Mouse (Mus musculus) heart, adult 2 months (tissue): ENCODE results near the gene Olfr1555-ps1. TPM values are rescaled to one million over a fixed set of nuclear protein-coding genes. Genes with fewer than 3 reads are reported as not detected.

Experiments used
- DNase-seq, 2 experiments: peaks; one replicate each; pipeline ENCODE4 v3.0.0; 2021
- H3K27ac ChIP-seq: fragments of 200-600 bp; 2 replicates; pipeline ENCODE4 v1.8.1; 2022
- H3K27me3 ChIP-seq: fragments of 200-500 bp; 2 replicates; pipeline ENCODE4 v1.6.1; 2012; ENCODE audit warnings: mild to moderate bottlenecking, low read length, inconsistent platforms, mixed read lengths; ENCODE audit not compliant: control insufficient read depth, insufficient read depth
- H3K36me3 ChIP-seq: fragments of 200-500 bp; 2 replicates; pipeline ENCODE4 v1.6.1; 2012; ENCODE audit warnings: low read length, inconsistent platforms; ENCODE audit not compliant: control insufficient read depth, insufficient read depth
- H3K4me1 ChIP-seq: fragments of 200-500 bp; 2 replicates; pipeline ENCODE4 v1.6.1; 2011; ENCODE audit warnings: low read length; ENCODE audit not compliant: control insufficient read depth, insufficient read depth
- H3K4me3 ChIP-seq: fragments of 200-600 bp; 2 replicates; pipeline ENCODE4 v1.8.1; 2022
- H3K79me2 ChIP-seq: fragments of 200-500 bp; replicated peaks from 2 replicates; pipeline ENCODE4 v1.6.1; 2012; ENCODE audit warnings: mild to moderate bottlenecking, inconsistent platforms, low read length, moderate library complexity, mixed read lengths; ENCODE audit not compliant: control insufficient read depth, insufficient read depth
- H3K9ac ChIP-seq: fragments of 200-500 bp; 2 replicates; pipeline ENCODE4 v1.6.1; 2012; ENCODE audit warnings: low read depth, mild to moderate bottlenecking, control low read depth, inconsistent platforms, low read length, mixed read lengths
- CTCF ChIP-seq: fragments of 200-600 bp; IDR thresholded peaks from 2 replicates; pipeline ENCODE4 v1.8.1; 2022; ENCODE audit warnings: antibody characterized with exemption, mild to moderate bottlenecking, moderate library complexity
- EP300 ChIP-seq: fragments of 200-500 bp; IDR thresholded peaks from 2 replicates; pipeline ENCODE4 v1.6.1; 2011; ENCODE audit warnings: low read depth, low read length, control low read depth; ENCODE audit not compliant: insufficient read depth
- POLR2A ChIP-seq: fragments of 200-500 bp; IDR thresholded peaks from 2 replicates; pipeline ENCODE4 v1.6.1; 2011; ENCODE audit warnings: mild to moderate bottlenecking, low read depth, low read length, control low read depth; ENCODE audit not compliant: insufficient read depth
- WGBS: fragments of 180-500 bp; shearing (Covaris S2); methylation state at CpG from one replicate; pipeline ENCODE4 v1.1.7; 2018; 5-methylcytosine and 5-hydroxymethylcytosine counted together
- intact Hi-C: fragments of 180-260 bp; cut with DNase I; formaldehyde crosslinking; loops from one replicate; pipeline ENCODE4 v1.15.1; 2025
- polyA plus RNA-seq: library from polyadenylated mRNA; depleted of rRNA; stranded (reverse); fragments of >200 nt; gene quantifications from 2 replicates; pipeline ENCODE4 v1.2.3, GENCODE M21; 2012; rRNA removed
- total RNA-seq, 2 experiments: library from RNA; stranded (reverse); gene quantifications; 2 replicates each; pipeline ENCODE4 v1.2.3; 2021

The Olfr1555-ps1 gene
- total and polyA plus RNA-seq, 3 experiments: not detected

DNA sequence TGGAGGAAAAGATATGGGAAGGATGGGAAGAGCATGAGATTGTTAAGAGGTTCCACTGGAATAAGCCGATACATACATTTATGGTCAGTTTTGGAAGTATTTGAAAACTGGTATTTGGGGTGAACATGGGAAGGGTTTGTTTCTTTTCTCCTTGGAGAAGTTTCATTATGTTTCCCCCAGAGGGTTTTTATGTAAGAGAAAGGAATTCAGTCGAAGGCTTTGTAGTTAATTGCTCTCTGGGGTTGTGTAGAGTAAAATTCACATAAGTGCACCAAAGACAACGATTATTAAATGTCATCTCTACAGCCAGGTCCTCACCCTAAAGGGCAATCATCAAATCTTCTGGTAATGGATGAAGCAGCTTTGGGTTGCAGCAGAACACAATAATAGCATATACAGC, 46.8 kb downstream of the Olfr1555-ps1 start, which contains the start of gene Olfr76:
TSS of gene Olfr76 (minus strand) at position 101 of the 400 bp plus-strand sequence.
- no peak within 1 kb of the TSS for H3K4me3 ChIP-seq
- H3K79me2 ChIP-seq: no peaks in the 10 kb centered on the region
- H3K36me3 ChIP-seq: no peaks in the 10 kb centered on the region
- no peaks in the 10 kb centered on the region for H3K27me3 ChIP-seq
- H3K4me1 ChIP-seq: no peaks in the 10 kb centered on the region
- DNase-seq: no peak
- WGBS: 66% methylated on average over 3 of the region's 3 CpGs
- no peak within 1 kb of the TSS for H3K27ac ChIP-seq
- intact Hi-C loops: no loop called here
- H3K9ac ChIP-seq: no peak within 1 kb of the TSS
- TF ChIP-seq EP300: no peak
- no peak for TF ChIP-seq CTCF
- no peak for TF ChIP-seq POLR2A

DNA sequence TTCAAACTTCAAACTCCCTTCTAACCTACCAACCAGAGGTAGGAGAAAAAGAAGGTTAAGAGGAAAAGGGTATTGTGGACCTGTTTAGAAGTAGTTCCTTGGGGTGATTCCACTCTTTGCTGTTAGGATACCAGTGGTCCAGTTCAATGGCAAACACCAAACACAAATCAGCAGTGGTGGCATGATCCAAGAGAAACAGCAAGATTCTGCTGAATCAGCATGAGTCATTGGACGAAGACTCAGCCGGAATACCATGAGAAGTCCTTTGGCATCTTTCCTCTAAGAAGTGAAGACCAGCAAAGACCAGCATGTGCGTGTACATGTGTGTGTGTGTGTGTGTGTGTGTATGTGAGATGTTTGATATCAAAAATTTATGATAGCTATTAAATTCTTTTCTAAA, 53.4 kb downstream of the Olfr1555-ps1 start:
- intact Hi-C loops: no loop called here
- no peak overlapping the region for H3K27ac ChIP-seq
- H3K36me3 ChIP-seq: no peaks in the 10 kb centered on the region
- TF ChIP-seq CTCF (no peak), POLR2A (no peak), EP300 (no peak)
- no peaks in the 10 kb centered on the region for H3K27me3 ChIP-seq
- DNase-seq: no peak
- no peaks in the 10 kb centered on the region for H3K4me1 ChIP-seq
- H3K4me3 ChIP-seq: no peak overlapping the region
- H3K9ac ChIP-seq: no peak overlapping the region
- 72% methylated on average over 3 of the region's 3 CpGs for WGBS
- no peaks in the 10 kb centered on the region for H3K79me2 ChIP-seq

DNA sequence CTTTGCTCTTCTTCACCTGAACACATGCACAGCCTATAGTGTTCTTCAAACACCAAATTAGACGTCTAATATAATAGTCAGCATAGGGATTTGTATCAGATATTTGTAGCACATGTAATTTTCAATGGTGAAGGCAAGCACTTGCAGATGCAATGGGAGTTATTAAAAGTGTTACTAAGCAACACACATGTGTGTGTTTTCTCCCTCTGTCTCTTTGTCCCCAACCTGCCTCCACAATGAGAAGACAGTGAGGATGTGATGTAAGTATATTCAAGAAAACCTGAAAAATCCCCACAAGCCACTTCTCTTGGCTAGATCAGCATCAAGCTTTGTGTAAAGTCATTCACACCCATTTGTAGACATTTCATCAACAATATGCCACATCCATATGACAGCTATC, 54.1 kb downstream of the Olfr1555-ps1 start, which contains the start of gene Olfr1428:
TSS of gene Olfr1428 (minus strand) at position 101 of the 400 bp plus-strand sequence.
- DNase-seq: no peak
- no peaks in the 10 kb centered on the region for H3K36me3 ChIP-seq
- no peak for TF ChIP-seq EP300
- TF ChIP-seq POLR2A: no peak
- no peak for TF ChIP-seq CTCF

More for the DNA sequence above, 54.1 kb downstream of the Olfr1555-ps1 start, which contains the start of gene Olfr1428:
- 43% methylated on average over 1 of the region's 1 CpGs for WGBS
- no peaks in the 10 kb centered on the region for H3K4me1 ChIP-seq
- H3K4me3 ChIP-seq: no peak within 1 kb of the TSS
- intact Hi-C loops: no loop called here
- H3K27me3 ChIP-seq: no peaks in the 10 kb centered on the region
- H3K27ac ChIP-seq: no peak within 1 kb of the TSS
- no peaks in the 10 kb centered on the region for H3K79me2 ChIP-seq
- no peak within 1 kb of the TSS for H3K9ac ChIP-seq

Other genes with a start within 250 kb of the Olfr1555-ps1 start
- gene Osbp, start 204.2 kb downstream of the Olfr1555-ps1 start, total RNA-seq: 10 to 100 TPM; 81.7 to 95.1 TPM
- 33.8 and 57.2 TPM in 2 replicates for gene Osbp, start 204.2 kb downstream of the Olfr1555-ps1 start, polyA plus RNA-seq
- gene Olfr1423, start 128.8 kb downstream of the Olfr1555-ps1 start, total RNA-seq: not detected
- gene Olfr1423, start 128.8 kb downstream of the Olfr1555-ps1 start, polyA plus RNA-seq: not detected in 2 replicates
- not detected for gene Olfr1424, start 107.4 kb downstream of the Olfr1555-ps1 start, total RNA-seq
- gene Olfr1424, start 107.4 kb downstream of the Olfr1555-ps1 start, polyA plus RNA-seq: not detected in 2 replicates
- not detected for gene Olfr1425, start 92.4 kb downstream of the Olfr1555-ps1 start, total RNA-seq
- not detected in 2 replicates for gene Olfr1425, start 92.4 kb downstream of the Olfr1555-ps1 start, polyA plus RNA-seq
- not detected for gene Olfr1426, start 78.1 kb downstream of the Olfr1555-ps1 start, total RNA-seq
- gene Olfr1426, start 78.1 kb downstream of the Olfr1555-ps1 start, polyA plus RNA-seq: not detected in 2 replicates
- gene Olfr1427, start 66.8 kb downstream of the Olfr1555-ps1 start, total RNA-seq: not detected
- not detected in 2 replicates for gene Olfr1427, start 66.8 kb downstream of the Olfr1555-ps1 start, polyA plus RNA-seq
- not detected for gene Olfr1428, start 54.2 kb downstream of the Olfr1555-ps1 start, total RNA-seq
- gene Olfr1428, start 54.2 kb downstream of the Olfr1555-ps1 start, polyA plus RNA-seq: not detected in 2 replicates
- not detected for gene Olfr76, start 46.9 kb downstream of the Olfr1555-ps1 start, total RNA-seq
- gene Olfr76, start 46.9 kb downstream of the Olfr1555-ps1 start, polyA plus RNA-seq: not detected in 2 replicates
- gene Olfr1431, start 30.5 kb upstream of the Olfr1555-ps1 start, total RNA-seq: not detected
- not detected in 2 replicates for gene Olfr1431, start 30.5 kb upstream of the Olfr1555-ps1 start, polyA plus RNA-seq
- gene Olfr1432, start 62.5 kb upstream of the Olfr1555-ps1 start, total RNA-seq: not detected
- not detected in 2 replicates for gene Olfr1432, start 62.5 kb upstream of the Olfr1555-ps1 start, polyA plus RNA-seq
- gene Olfr262, start 71.5 kb upstream of the Olfr1555-ps1 start, total RNA-seq: not detected
- not detected in 2 replicates for gene Olfr262, start 71.5 kb upstream of the Olfr1555-ps1 start, polyA plus RNA-seq
- gene Olfr235, start 90.9 kb upstream of the Olfr1555-ps1 start, total RNA-seq: not detected
- gene Olfr235, start 90.9 kb upstream of the Olfr1555-ps1 start, polyA plus RNA-seq: not detected in 2 replicates
- not detected for gene Olfr1434, start 109.7 kb upstream of the Olfr1555-ps1 start, total RNA-seq
- gene Olfr1434, start 109.7 kb upstream of the Olfr1555-ps1 start, polyA plus RNA-seq: not detected in 2 replicates
- not detected for gene Olfr1436, start 129.0 kb upstream of the Olfr1555-ps1 start, total RNA-seq
- gene Olfr1436, start 129.0 kb upstream of the Olfr1555-ps1 start, polyA plus RNA-seq: not detected in 2 replicates
- not detected for gene Olfr1437, start 155.0 kb upstream of the Olfr1555-ps1 start, total RNA-seq
- not detected in 2 replicates for gene Olfr1437, start 155.0 kb upstream of the Olfr1555-ps1 start, polyA plus RNA-seq
- gene Olfr1438-ps1, start 165.8 kb upstream of the Olfr1555-ps1 start, total RNA-seq: not detected
- not detected in 2 replicates for gene Olfr1438-ps1, start 165.8 kb upstream of the Olfr1555-ps1 start, polyA plus RNA-seq
- gene Olfr1440, start 217.2 kb upstream of the Olfr1555-ps1 start, total RNA-seq: not detected
- not detected in 2 replicates for gene Olfr1440, start 217.2 kb upstream of the Olfr1555-ps1 start, polyA plus RNA-seq
- not detected for gene Olfr1441, start 247.3 kb upstream of the Olfr1555-ps1 start, total RNA-seq
- gene Olfr1441, start 247.3 kb upstream of the Olfr1555-ps1 start, polyA plus RNA-seq: not detected in 2 replicates